Mouse (Mus musculus) splenic B cell, adult 2 months (primary cell): ENCODE data around the gene Klrb1c.
A peak's percentile ranks its signal among the peaks of the same experiment; 100 is the strongest.
"Not testable (repeated sequence)": the region's sequence is repeated elsewhere in the genome, so short reads cannot be mapped to it uniquely, and the experiment has no call there.

Experiments
- DNase-seq: peaks from one replicate; pipeline ENCODE4 v3.0.0-alpha.2; 2011; ENCODE audit warnings: low read depth, low spot score
- H3K27me3 ChIP-seq: 2 replicates; pipeline ENCODE4 v1.6.1; 2012; ENCODE audit warnings: mild to moderate bottlenecking, low read length, moderate library complexity, mixed read lengths; ENCODE audit not compliant: control insufficient read depth, poor library complexity, insufficient read depth, severe bottlenecking
- H3K36me3 ChIP-seq: 2 replicates; pipeline ENCODE4 v1.6.1; 2012; ENCODE audit warnings: mild to moderate bottlenecking, low read length, moderate library complexity, mixed read lengths; ENCODE audit not compliant: control insufficient read depth, poor library complexity, insufficient read depth, severe bottlenecking

Klrb1c gene

GRCm38 (mm10) chr6:128789115-128789514 is at the start of gene Klrb1c:
Klrb1c (minus strand) TSS chr6:128789215.
- no peak for DNase-seq
- Histone ChIP-seq H3K36me3 (no peaks in the 10 kb centered on the region), H3K27me3 (no peaks in the 10 kb centered on the region)

- no peaks in the 10 kb centered on the region for H3K27me3 ChIP-seq
- no peaks in the 10 kb centered on the region for H3K36me3 ChIP-seq
- no peak for DNase-seq
Measured at GRCm38 (mm10) chr6:128837454-128838341, 48.7 kb upstream of the Klrb1c start.

- H3K36me3 ChIP-seq: no peaks in the 10 kb centered on the region
- H3K27me3 ChIP-seq: no peaks in the 10 kb centered on the region
- no peak for DNase-seq
Measured at GRCm38 (mm10) chr6:128836955-128837334, 47.9 kb upstream of the Klrb1c start.

- peak; percentile 42 for DNase-seq
- no peaks in the 10 kb centered on the region for H3K27me3 ChIP-seq
- H3K36me3 ChIP-seq: no peaks in the 10 kb centered on the region
Measured at GRCm38 (mm10) chr6:128836191-128836954, 47.4 kb upstream of the Klrb1c start.

- no peaks in the 10 kb centered on the region for H3K36me3 ChIP-seq
- no peak for DNase-seq
- H3K27me3 ChIP-seq: no peaks in the 10 kb centered on the region
Measured at GRCm38 (mm10) chr6:128835571-128835970, 46.6 kb upstream of the Klrb1c start.

GRCm38 (mm10) chr6:128833046-128833445 is 44.0 kb upstream of the Klrb1c start:
- no peak for DNase-seq
- H3K27me3 ChIP-seq: no peaks in the 10 kb centered on the region
- no peaks in the 10 kb centered on the region for H3K36me3 ChIP-seq

GRCm38 (mm10) chr6:128829837-128830236 is 40.8 kb upstream of the Klrb1c start:
- H3K36me3 ChIP-seq: no peaks in the 10 kb centered on the region
- H3K27me3 ChIP-seq: no peaks in the 10 kb centered on the region
- no peak for DNase-seq

- no peaks in the 10 kb centered on the region for H3K27me3 ChIP-seq
- no peak for DNase-seq
Measured at GRCm38 (mm10) chr6:128826781-128827180, 37.8 kb upstream of the Klrb1c start.

GRCm38 (mm10) chr6:128826132-128826531 is 37.1 kb upstream of the Klrb1c start, which contains the start of the genes Gm44511 and Klrb1b:
Gm44511 (minus strand) TSS chr6:128826315.
Klrb1b (minus strand) TSS chr6:128826331.
- H3K27me3 ChIP-seq: no peaks in the 10 kb centered on the region
- no peaks in the 10 kb centered on the region for H3K36me3 ChIP-seq
- no peak for DNase-seq

More at GRCm38 (mm10) chr6:128826781-128827180, 37.8 kb upstream of the Klrb1c start:
- no peaks in the 10 kb centered on the region for H3K36me3 ChIP-seq

GRCm38 (mm10) chr6:128818083-128818802 is 29.2 kb upstream of the Klrb1c start:
- no peaks in the 10 kb centered on the region for H3K27me3 ChIP-seq
- peak; percentile 28 for DNase-seq
- no peaks in the 10 kb centered on the region for H3K36me3 ChIP-seq

GRCm38 (mm10) chr6:128808532-128808931 is 19.5 kb upstream of the Klrb1c start:
- H3K27me3 ChIP-seq: no peaks in the 10 kb centered on the region
- DNase-seq: peak; percentile 81
- H3K36me3 ChIP-seq: no peaks in the 10 kb centered on the region

GRCm38 (mm10) chr6:128807021-128807420 is 18.0 kb upstream of the Klrb1c start:
- no peaks in the 10 kb centered on the region for H3K27me3 ChIP-seq
- DNase-seq: peak; percentile 52
- no peaks in the 10 kb centered on the region for H3K36me3 ChIP-seq

GRCm38 (mm10) chr6:128804823-128805640 is 16.0 kb upstream of the Klrb1c start:
- H3K36me3 ChIP-seq, H3K27me3 ChIP-seq: not testable (repeated sequence)
- peak; percentile 89 for DNase-seq
